Mouse (Mus musculus): Measurements from ENCODE around the gene Crybg2. TPM values are rescaled to one million over a fixed set of nuclear protein-coding genes. Genes with fewer than 3 reads are reported as not detected.

The Crybg2 gene
- polyA plus RNA-seq, 1 experiment from 2014 or later: 1.1 TPM

DNA sequence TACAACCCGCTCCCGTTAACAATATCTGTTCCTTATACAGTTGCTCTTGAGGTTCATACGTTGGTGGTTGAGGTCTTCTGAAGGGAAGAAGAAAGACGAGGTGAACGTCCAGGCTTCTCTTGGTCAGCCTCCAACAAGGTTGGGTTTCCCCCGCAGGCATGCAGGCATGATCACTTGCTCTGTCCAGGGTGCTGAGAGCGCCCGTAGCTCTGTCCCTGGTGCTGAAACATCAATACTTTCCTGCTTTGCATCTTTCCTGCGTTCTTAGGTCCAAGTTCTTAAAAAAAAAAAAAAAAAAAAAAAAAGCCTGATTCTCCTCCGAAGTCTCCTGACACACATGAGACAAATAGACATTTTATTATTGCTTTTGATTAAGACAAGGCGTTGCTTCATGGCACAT lies 40.0 kb upstream of the Crybg2 start:
- no peaks in the 10 kb centered on the region for H3K9me3 ChIP-seq
- peaks cover 20% of the 10 kb centered on the region for H3K27me3 ChIP-seq
- peak overlapping the region; percentile 57; the same call in 1 of the 2 replicates for H3K4me2 ChIP-seq
- H3K4me1 ChIP-seq (replicated peaks): peaks cover 44% of the 10 kb centered on the region
- H3K36me3 ChIP-seq: no peaks in the 10 kb centered on the region
- ATAC-seq (ENCODE audit: low FRiP score): no peak
- no peak overlapping the region for H3K4me3 ChIP-seq
- no peak overlapping the region for H3K27ac ChIP-seq
- H3K9ac ChIP-seq: peak overlapping the region; percentile 53; the same call in 1 of the 2 replicates
- WGBS: 4% methylated on average over 11 of the region's 11 CpGs

DNA sequence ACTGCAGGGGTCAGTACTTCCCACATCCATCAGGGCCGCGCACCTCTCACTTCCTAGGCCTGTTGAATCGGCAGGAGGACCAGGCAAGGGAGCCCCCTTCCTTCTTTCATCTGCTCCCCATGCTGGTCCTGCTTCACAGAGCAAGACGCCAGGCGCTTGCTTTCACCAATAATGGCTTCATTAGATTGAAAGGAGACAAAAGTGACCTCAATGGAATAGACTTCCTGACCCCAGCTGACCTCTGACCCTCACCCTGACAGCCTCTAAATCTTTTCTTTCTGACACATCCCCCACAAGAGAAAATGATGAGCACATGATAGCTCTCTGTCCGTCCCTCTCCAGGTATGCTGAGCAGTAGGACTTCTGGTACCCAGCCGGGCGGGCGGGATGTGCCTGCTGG lies 34.8 kb upstream of the Crybg2 start:
- 0 out of 2 replicates have a peak, but pooled peaks cover 2% of the 10 kb centered on the region for H3K27me3 ChIP-seq
- no peak overlapping the region for H3K27ac ChIP-seq
- H3K9ac ChIP-seq: no peak overlapping the region
- WGBS: 18% methylated on average over 9 of the region's 9 CpGs
- H3K4me1 ChIP-seq (replicated peaks): no peaks in the 10 kb centered on the region
- H3K4me2 ChIP-seq: no peak overlapping the region
- ATAC-seq (ENCODE audit: low FRiP score): no peak
- no peaks in the 10 kb centered on the region for H3K9me3 ChIP-seq
- H3K36me3 ChIP-seq: no peaks in the 10 kb centered on the region
- no peak overlapping the region for H3K4me3 ChIP-seq

DNA sequence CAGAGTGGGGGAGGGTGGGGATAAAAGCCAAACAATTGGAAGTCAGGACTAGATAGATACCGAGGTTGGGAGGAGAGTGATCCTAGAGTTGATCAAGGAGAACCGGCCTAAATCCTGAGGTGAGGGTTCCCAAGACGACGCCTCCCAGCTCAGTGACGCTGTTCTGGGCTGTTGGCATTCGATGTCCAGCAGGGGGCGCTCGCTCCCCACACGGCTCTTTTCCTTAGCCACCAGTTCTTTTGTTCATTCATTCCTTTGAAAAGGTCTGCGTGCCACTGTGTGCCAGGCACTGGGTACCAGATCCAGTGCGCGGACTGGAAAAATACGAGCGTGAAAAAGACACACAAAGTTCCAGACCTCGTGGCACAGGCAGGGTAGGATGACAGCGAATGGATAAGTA lies 24.7 kb upstream of the Crybg2 start:
- WGBS: 4% methylated on average over 16 of the region's 16 CpGs
- Histone ChIP-seq H3K36me3 (no peaks in the 10 kb centered on the region), H3K4me2 (peak overlapping the region; percentile 26), H3K9ac (no peak overlapping the region), H3K27me3 (peaks cover 10% of the 10 kb centered on the region; the same call in 1 of the 2 replicates), H3K4me3 (no peak overlapping the region), H3K9me3 (no peaks in the 10 kb centered on the region), H3K4me1 (replicated peaks) (no peaks in the 10 kb centered on the region), H3K27ac (no peak overlapping the region)
- ATAC-seq (ENCODE audit: low FRiP score): 0 out of 2 replicates have a peak, but pooled peaks have one; percentile 39

DNA sequence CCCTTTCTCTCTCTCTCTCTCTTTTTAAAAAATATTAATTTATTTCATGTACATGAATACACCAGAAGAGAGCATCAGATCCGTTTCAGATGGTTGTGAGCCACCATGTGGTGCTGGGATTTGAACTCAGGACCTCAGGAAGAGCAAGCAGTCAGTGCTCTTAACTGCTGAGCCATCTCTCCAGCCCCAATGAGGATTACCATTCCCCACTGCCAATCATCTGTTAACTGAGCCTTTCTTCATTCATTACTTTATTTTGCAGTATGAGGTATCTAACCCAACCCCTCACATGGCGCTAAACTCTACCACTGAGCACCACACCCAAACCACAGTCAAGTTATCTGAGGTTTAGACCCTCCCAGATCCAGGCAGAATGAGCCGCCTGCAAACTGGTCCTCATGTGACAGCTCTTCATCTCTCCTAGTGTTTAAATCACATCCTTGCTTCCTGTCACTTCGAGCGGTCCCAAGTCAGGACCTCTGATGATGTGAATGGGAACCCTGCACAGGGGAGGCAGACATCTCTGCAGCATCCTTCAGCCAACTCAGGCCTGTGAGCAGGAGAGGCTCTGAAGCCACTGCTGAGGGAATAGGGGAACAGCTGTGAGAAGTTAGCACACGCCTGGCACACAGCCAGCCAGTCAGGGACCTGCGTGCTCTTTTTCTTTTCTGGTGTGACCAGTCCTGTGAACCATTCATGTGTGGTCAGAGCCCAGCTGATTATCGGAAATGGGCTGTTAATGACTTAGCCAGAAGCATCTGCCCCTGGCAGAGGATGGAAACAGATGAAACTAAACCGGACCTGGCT lies 19.1 kb upstream of the Crybg2 start:
- 53% methylated on average over 9 of the region's 9 CpGs for WGBS
- ATAC-seq (ENCODE audit: low FRiP score): no peak
- no peak overlapping the region for H3K27ac ChIP-seq
- no peak overlapping the region for H3K9ac ChIP-seq
- peaks cover 7% of the 10 kb centered on the region; the same call in 1 of the 2 replicates for H3K27me3 ChIP-seq
- peaks cover 7% of the 10 kb centered on the region; the same call in 1 of the 2 replicates for H3K4me1 ChIP-seq (replicated peaks)
- H3K4me3 ChIP-seq: no peak overlapping the region
- no peaks in the 10 kb centered on the region for H3K9me3 ChIP-seq
- H3K36me3 ChIP-seq: no peaks in the 10 kb centered on the region
- no peak overlapping the region for H3K4me2 ChIP-seq

DNA sequence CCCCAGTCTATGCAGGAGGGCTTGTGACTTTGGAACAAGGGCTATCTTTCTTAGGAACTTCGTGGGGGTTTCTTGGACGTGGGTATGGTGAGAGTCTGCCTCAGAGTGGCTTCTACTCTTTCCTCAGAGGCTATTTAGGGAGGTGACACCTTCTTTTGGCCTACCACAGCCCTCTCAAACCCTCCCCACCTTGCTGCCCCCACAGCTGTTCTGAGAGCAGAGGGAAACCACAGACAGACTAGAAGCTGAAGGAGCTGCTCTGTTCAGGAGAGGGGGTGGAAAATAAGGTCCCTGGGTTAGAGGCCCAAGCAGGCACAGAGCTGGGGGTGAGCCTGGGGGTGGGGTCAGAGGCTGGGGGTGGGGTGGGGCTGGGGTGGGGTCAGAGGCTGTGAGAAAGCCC lies 17.6 kb upstream of the Crybg2 start:
- H3K27ac ChIP-seq: no peak overlapping the region
- no peak for ATAC-seq (ENCODE audit: low FRiP score)
- no peak overlapping the region for H3K9ac ChIP-seq
- peaks cover 7% of the 10 kb centered on the region; the same call in 1 of the 2 replicates for H3K4me1 ChIP-seq (replicated peaks)
- 73% methylated on average over 2 of the region's 2 CpGs for WGBS
- H3K4me2 ChIP-seq: no peak overlapping the region
- no peak overlapping the region for H3K4me3 ChIP-seq
- no peaks in the 10 kb centered on the region for H3K36me3 ChIP-seq
- no peaks in the 10 kb centered on the region for H3K9me3 ChIP-seq
- 0 out of 2 replicates have a peak, but pooled peaks cover 4% of the 10 kb centered on the region for H3K27me3 ChIP-seq

DNA sequence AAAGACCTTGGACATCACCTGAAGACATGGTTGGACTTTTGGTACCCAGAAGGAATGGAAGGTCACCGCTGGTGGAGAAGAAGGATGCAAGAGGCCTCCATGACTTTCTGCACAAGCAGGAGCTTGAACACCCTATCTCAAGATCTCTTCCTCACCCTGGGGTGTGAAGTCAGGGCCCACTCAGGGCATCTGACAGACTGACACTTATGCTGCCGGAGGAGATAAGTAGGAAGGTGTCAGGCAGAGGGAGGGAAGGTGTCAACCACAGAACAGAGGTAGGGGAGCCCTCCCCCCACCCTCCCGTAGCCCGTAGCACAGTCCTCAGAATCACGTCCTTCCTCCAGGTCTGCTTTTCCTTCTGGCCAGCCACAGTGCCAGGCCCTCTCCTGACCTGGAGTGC lies 13.0 kb upstream of the Crybg2 start:
- Histone ChIP-seq H3K4me3 (no peak overlapping the region), H3K4me2 (no peak overlapping the region), H3K27ac (no peak overlapping the region), H3K4me1 (replicated peaks) (peaks cover 7% of the 10 kb centered on the region; the same call in 1 of the 2 replicates), H3K36me3 (no peaks in the 10 kb centered on the region), H3K9ac (no peak overlapping the region), H3K9me3 (no peaks in the 10 kb centered on the region), H3K27me3 (no peaks in the 10 kb centered on the region)
- ATAC-seq (ENCODE audit: low FRiP score): no peak
- 82% methylated on average over 5 of the region's 5 CpGs for WGBS

DNA sequence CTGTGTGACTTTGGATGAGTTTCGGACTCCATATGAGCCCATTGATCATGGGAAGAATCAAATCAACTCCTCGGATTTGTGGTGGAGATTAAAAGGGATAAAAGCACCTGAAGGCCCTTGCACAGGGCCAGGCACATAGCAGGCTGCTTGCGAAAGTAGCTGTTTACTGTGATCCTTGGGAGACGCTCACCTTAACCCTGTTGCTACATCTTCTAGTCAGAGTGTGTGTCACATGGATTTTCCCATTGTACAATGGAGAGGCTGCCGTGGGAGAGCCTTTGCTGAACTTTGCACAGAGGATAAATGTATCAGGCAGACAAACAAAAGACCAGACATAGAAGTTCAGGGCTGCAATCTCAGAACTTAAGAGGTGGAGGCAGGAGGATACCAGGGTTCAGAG lies 8.7 kb upstream of the Crybg2 start:
- H3K4me2 ChIP-seq: no peak overlapping the region
- no peak for ATAC-seq (ENCODE audit: low FRiP score)
- 87% methylated on average over 5 of the region's 5 CpGs for WGBS
- H3K4me1 ChIP-seq (replicated peaks): peaks cover 10% of the 10 kb centered on the region; the same call in 1 of the 2 replicates
- H3K36me3 ChIP-seq: no peaks in the 10 kb centered on the region
- no peak overlapping the region for H3K4me3 ChIP-seq
- no peak overlapping the region for H3K27ac ChIP-seq
- no peak overlapping the region for H3K9ac ChIP-seq
- H3K9me3 ChIP-seq: no peaks in the 10 kb centered on the region
- peaks cover 9% of the 10 kb centered on the region; the same call in 1 of the 2 replicates for H3K27me3 ChIP-seq

DNA sequence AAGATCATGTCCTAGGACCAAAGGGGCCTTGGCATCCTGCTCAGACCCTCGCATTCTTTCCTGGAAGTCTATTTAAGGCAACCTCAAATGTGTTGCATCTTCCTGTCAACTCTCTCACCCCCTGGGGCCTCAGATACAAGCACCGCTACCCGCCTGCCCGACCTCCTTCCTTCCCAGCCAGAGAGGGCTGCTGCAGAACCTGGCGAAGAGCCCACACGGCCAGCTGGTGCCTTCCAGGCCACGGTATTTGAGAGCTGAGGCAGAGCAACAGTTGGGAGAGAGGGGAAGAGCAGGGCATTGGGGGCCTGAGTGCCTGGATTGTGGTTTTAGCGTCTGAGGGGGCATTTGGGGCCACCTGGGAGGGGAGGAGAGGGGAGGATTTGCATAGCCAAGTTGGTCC lies 8.1 kb upstream of the Crybg2 start:
- H3K27ac ChIP-seq: no peak overlapping the region
- H3K4me3 ChIP-seq: no peak overlapping the region
- H3K27me3 ChIP-seq: peaks cover 13% of the 10 kb centered on the region; the same call in 1 of the 2 replicates
- H3K36me3 ChIP-seq: no peaks in the 10 kb centered on the region
- H3K4me2 ChIP-seq: no peak overlapping the region
- H3K4me1 ChIP-seq (replicated peaks): peaks cover 10% of the 10 kb centered on the region; the same call in 1 of the 2 replicates
- no peak overlapping the region for H3K9ac ChIP-seq
- no peak for ATAC-seq (ENCODE audit: low FRiP score)
- WGBS: 27% methylated on average over 8 of the region's 8 CpGs
- H3K9me3 ChIP-seq: no peaks in the 10 kb centered on the region

DNA sequence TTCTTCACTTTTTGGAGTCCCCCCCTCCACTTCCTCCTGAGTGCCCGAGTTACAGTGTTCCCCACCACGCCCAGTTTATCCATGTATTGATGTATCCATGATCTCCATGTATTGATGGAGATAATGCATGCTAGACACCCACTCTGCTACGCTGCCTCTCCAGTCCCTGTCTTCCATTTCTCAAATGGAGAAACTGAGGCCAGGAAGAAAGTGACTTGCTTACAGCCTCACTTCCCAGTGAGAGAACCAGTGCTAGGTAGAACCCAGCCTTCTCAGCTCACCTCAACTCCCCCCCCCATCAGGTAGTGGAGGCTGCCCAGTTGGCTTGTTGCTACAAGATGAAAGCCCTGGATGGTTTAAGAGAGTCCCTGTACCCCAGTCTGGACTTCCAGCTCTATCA lies 7.1 kb upstream of the Crybg2 start, which contains the start of gene Zfp683:
Gene Zfp683 (plus strand): TSS at position 301 of the 400 bp plus-strand sequence.
- Histone ChIP-seq H3K4me3 (no peak within 1 kb of the TSS), H3K4me1 (replicated peaks) (peaks cover 10% of the 10 kb centered on the region; the same call in 1 of the 2 replicates), H3K9ac (no peak within 1 kb of the TSS), H3K9me3 (no peaks in the 10 kb centered on the region), H3K36me3 (no peaks in the 10 kb centered on the region), H3K27me3 (peaks cover 15% of the 10 kb centered on the region; the same call in 1 of the 2 replicates), H3K27ac (no peak within 1 kb of the TSS), H3K4me2 (no peak within 1 kb of the TSS)
- 92% methylated on average over 3 of the region's 3 CpGs for WGBS
- no peak for ATAC-seq (ENCODE audit: low FRiP score)

DNA sequence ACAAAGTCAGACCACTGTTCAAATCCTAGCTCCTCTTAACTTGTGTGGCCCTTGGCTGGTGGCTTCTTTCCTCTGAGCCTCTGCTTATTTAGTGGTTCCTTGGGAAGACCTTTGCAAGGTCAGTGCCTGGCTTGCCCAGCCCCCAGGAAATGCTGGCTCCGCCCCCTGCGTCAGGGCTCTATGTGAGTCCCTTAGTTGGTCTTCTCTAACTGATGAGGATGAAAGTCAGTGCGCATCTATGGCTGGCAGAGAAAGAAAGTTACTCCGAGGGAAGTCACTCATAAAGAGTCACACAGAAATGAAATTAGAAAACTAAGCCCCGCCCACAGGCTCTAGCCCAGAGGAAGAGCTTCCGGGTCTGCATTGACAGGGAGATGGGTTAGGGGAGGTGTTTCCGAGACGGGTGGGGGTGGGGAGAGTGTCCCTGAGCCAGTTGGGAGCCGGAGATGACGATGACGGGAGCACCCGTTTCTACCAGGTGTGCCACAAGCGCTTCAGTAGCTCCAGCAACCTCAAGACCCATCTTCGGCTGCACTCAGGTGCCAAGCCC lies 2.4 kb upstream of the Crybg2 start:
- Histone ChIP-seq H3K27ac (no peak overlapping the region), H3K36me3 (no peaks in the 10 kb centered on the region), H3K9ac (no peak overlapping the region), H3K4me2 (no peak overlapping the region), H3K27me3 (peaks cover 44% of the 10 kb centered on the region), H3K9me3 (no peaks in the 10 kb centered on the region), H3K4me1 (replicated peaks) (no peaks in the 10 kb centered on the region), H3K4me3 (no peak overlapping the region)
- ATAC-seq (ENCODE audit: low FRiP score): no peak
- WGBS: 29% methylated on average over 14 of the region's 14 CpGs

DNA sequence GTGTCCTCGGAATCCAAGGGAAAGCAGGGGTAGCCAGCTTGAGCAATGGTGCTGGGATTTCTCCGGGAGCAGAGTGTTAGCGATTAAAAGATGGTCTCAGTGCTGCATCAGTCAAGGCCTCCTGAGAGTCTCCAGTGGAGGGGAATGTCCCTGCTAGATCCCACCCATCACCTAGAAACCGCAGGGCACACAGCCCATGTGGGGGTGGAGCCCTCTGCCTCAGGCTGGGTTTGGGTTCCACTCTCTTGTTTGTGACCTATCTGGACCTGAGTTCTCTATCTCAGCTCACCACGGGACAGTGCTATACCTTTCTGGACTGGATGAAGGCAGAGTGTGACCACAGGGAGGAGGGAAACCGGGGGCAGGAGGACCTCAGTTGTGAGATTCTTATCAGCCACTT lies 1.7 kb upstream of the Crybg2 start:
- H3K4me3 ChIP-seq: no peak overlapping the region
- no peak overlapping the region for H3K4me2 ChIP-seq
- H3K36me3 ChIP-seq: no peaks in the 10 kb centered on the region
- WGBS: 86% methylated on average over 6 of the region's 6 CpGs
- no peak for ATAC-seq (ENCODE audit: low FRiP score)
- no peak overlapping the region for H3K9ac ChIP-seq
- no peaks in the 10 kb centered on the region for H3K4me1 ChIP-seq (replicated peaks)
- peaks cover 40% of the 10 kb centered on the region for H3K27me3 ChIP-seq
- no peaks in the 10 kb centered on the region for H3K9me3 ChIP-seq
- H3K27ac ChIP-seq: no peak overlapping the region

DNA sequence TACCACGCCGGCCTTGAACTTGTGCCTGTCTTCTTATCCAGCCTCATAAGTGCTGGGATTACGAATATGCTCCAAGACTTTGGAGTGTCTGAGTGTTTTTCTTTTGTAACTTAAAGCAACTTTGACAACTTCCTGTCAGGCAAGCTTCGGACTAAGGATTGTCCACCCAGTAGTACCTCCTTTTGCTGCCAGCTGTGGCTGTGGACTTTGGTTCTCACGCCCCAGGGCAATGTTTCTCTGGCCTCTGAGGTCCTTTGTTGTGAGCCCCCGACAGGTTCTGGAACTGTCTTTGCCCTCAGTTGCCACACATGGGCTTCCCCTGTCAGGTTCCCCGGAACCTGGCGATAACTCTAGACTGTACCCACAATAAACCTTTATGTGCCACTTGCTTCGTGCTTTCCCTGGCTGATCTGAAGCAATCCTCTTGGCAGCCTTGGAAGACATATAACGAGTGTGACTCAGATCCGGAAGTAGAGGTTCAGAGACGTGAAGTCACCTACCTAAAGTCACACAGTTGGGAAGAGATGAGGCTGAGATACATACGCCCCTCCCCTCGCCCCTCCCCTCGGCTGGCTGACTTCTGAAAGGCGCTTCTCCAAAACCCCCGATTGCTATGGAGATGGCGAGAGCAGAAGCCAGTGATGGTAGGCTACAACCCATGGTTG lies 683 bp downstream of the Crybg2 start:
- peaks cover 5% of the 10 kb centered on the region; the same call in 1 of the 2 replicates for H3K4me1 ChIP-seq (replicated peaks)
- H3K4me3 ChIP-seq: no peak overlapping the region
- H3K9ac ChIP-seq: no peak overlapping the region
- 64% methylated on average over 18 of the region's 18 CpGs for whole genome bisulfite sequencing
- no peaks in the 10 kb centered on the region for H3K9me3 ChIP-seq
- H3K27ac ChIP-seq: no peak overlapping the region
- no peak overlapping the region for H3K4me2 ChIP-seq
- ATAC-seq (ENCODE audit: low FRiP score): no peak
- H3K36me3 ChIP-seq: no peaks in the 10 kb centered on the region
- peaks cover 53% of the 10 kb centered on the region for H3K27me3 ChIP-seq

Measured in hindbrain, embryonic 13.5 days (tissue).